Mouse (Mus musculus) megakaryocyte, embryonic 14.5 days (primary cell): ENCODE measurements around the gene Gpbar1.

Experiments
- FLI1 ChIP-seq: IDR thresholded peaks from 2 replicates; pipeline ENCODE4 v1.6.1; 2012; ENCODE audit warnings: low read length, inconsistent platforms, mixed read lengths
- GATA1 ChIP-seq: IDR thresholded peaks from 3 replicates; pipeline ENCODE4 v1.6.1; 2012; ENCODE audit warnings: mixed read lengths, low read length, inconsistent platforms, borderline replicate concordance

DNA sequence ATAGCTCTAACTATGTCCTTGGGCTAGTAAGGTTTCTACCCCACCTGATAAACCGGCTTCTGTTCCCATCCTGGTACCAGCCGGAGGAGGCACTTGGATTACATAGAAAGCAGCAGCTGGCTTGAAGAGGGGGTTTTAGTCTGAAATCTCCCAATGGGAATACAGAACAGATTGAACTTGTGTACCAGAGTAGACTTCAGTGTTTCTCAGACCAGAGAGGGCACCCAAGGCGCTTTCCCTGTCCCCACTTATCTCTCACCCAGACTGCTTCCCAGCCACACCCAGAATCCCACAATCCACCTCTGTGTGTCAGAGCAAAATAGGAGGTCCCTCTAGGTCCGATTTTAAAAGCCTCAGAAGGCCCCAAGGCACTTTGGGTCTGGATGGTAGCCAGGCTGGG lies 10.0 kb downstream of the Gpbar1 start:
- TF ChIP-seq GATA1, result no peak
- TF ChIP-seq FLI1, result no peak
